Mouse (Mus musculus) embryonic fibroblast, embryonic 13.5 days (primary cell): ENCODE measurements around the gene Prkaca. TPM values are rescaled to one million over a fixed set of nuclear protein-coding genes. Genes with fewer than 3 reads are reported as not detected.
"Not testable (repeated sequence)": the region's sequence is repeated elsewhere in the genome, so short reads cannot be mapped to it uniquely, and the experiment has no call there.

ENCODE experiments used
- H3K27ac ChIP-seq: 2 replicates; pipeline ENCODE4 v1.5.1; 2012; ENCODE audit warnings: low read length, control low read depth, inconsistent platforms; ENCODE audit not compliant: insufficient read depth
- H3K4me1 ChIP-seq: 2 replicates; pipeline ENCODE4 v1.6.1; 2011; ENCODE audit warnings: low read length; ENCODE audit not compliant: control insufficient read depth, insufficient read depth
- H3K4me3 ChIP-seq: 2 replicates; pipeline ENCODE4 v1.5.1; 2011; ENCODE audit warnings: mild to moderate bottlenecking, control low read depth, low read length; ENCODE audit not compliant: insufficient read depth
- CTCF ChIP-seq: IDR thresholded peaks from 2 replicates; pipeline ENCODE4 v1.5.1; 2011; ENCODE audit warnings: mild to moderate bottlenecking, control low read depth, low read length, moderate library complexity, borderline replicate concordance; ENCODE audit not compliant: insufficient read depth
- POLR2A ChIP-seq: IDR thresholded peaks from 2 replicates; pipeline ENCODE4 v1.6.1; 2011; ENCODE audit warnings: low read depth, mild to moderate bottlenecking, control low read depth, low read length, moderate library complexity
- polyA plus RNA-seq: library from polyadenylated mRNA; stranded (reverse); fragments of >200 nt; gene quantifications from 2 replicates; pipeline ENCODE4 v1.2.4, GENCODE M21; 2011; ENCODE audit warnings: low read depth; ENCODE audit not compliant: missing spikeins, insufficient read length

Prkaca gene
- polyA plus RNA-seq, 1 experiment = 122 TPM

DNA sequence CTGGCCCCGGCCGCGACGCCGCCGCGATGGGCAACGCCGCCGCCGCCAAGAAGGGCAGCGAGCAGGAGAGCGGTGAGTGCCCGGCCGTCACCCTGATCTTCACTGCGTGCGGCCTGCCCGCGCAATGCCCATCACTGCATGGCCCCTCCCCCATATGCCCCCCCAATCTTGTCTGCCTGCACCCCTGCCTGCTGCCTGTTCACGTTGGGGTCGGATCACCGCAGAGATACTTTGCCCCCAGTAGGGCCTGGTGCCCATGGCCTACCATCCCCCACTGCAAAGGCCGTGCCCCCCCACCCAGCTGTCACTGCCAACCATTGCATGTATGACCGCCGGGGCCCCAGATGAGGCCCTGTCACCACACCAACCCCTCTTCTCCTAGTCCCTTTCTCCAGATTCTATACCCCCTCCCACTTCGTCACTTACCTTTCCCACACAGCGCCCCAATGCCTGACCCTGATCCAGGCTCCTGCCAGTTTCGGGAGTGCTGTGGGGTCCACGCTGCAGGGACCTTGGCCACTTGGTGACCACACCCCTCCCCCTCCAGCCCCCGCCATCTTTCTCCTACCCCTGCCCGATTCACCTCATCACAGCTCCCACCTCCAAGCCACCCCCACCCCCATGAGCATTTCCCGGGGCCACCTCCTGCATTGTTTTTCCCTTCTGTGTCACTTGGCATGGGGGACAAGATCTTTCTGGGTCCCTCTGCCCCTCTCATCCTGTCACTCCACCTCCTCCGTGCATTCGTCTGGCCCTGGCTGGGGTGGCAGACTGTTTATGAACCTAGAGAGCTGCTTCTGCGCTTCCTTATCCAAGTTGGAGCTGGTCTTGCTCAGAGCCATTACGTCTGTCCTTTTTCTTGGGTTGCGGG is 603 bp downstream of the Prkaca start:
- peak overlapping the region; percentile 79 for H3K4me3 ChIP-seq
- TF ChIP-seq POLR2A = no peak; the same call in 1 of the 2 replicates
- TF ChIP-seq CTCF = no peak
- H3K27ac ChIP-seq = no peak overlapping the region
- H3K4me1 ChIP-seq = peaks cover 11% of the 10 kb centered on the region

DNA sequence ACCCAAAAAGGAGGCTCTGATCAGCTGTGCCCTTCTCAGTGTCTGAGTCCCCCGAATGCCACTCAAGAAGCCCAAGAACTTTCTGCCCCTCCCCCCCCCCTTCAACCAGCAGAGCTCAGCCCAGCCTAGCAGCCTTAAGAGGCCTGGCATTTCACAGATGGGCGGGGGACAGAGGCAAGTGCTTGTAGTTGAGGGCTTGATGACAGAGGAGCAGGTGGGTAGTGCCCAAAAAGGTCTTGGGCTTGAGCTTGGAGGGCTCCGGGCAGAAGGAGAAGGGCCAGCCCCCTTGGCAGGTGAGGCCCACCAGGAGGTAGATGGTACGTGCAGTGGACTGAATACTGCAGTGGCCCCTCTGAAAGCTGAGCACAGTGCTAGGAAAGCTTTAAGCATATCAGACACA is 1.7 kb downstream of the Prkaca start:
- TF ChIP-seq POLR2A = no peak
- TF ChIP-seq CTCF = no peak
- Histone ChIP-seq H3K4me3 (no peak overlapping the region), H3K4me1 (peaks cover 11% of the 10 kb centered on the region), H3K27ac (no peak overlapping the region)

DNA sequence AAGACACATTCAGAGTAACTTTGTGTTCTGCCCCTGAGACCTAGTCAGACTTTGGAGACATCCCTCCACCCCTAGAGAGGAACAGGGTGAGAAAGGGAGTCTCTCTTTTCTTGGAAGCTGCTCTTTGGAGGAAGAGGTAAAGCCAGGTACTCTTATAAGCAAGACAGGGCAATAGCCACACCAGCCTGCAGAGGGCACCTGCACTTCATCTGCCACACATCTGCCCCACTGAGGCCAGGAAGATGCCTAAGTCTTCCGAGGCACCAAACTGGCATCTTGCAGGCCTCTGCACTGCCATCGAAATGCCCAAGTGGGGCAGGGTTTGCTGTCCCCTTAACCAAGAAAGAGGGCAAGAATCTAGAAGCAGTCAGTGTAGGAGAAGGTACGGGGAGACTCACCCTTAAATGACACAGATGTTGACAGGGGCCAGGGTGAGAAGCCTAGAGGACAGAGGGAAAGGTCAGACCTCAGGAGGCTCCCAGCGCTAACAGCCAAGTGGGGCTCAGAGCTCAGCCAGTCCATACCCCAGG is 3.4 kb downstream of the Prkaca start:
- TF ChIP-seq POLR2A (no peak), CTCF (peak; percentile 51; the same call in 1 of the 2 replicates)
- H3K4me1 ChIP-seq = peaks cover 11% of the 10 kb centered on the region

DNA sequence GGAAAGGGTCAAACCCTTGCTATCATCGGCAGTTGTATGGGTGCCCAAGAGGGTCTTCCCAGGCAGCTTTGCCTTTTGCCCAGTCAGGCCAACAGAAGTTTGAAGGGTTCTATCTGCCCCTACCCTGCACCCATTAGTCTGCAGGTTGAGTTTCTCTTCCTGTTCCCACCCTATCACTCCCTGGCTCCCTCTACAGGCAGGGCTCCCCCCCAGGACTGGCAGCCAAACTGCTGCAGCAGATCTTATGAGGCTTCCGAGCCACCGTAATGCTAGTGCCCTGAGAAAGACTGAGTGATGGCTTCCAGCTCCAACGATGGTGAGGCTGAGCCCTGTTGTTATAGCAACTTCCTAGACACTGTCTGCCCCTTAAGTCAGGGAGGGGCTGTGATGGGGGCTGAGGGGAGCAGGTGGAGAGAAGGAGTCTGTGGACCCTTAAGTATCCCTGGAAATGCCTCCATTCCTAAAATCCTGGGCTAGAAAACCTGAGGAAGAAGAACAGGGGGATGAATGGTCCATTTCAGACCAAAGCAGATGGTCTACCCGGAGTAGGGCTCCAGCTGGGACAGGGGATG is 4.1 kb downstream of the Prkaca start:
- peaks cover 8% of the 10 kb centered on the region for H3K4me1 ChIP-seq
- no peak overlapping the region for H3K27ac ChIP-seq
- no peak for TF ChIP-seq POLR2A
- TF ChIP-seq CTCF = no peak
- H3K4me3 ChIP-seq = no peak overlapping the region

More for the DNA sequence above, 3.4 kb downstream of the Prkaca start:
- no peak overlapping the region for H3K4me3 ChIP-seq
- no peak overlapping the region for H3K27ac ChIP-seq

GRCm38 (mm10) chr8:83977646-83978045 is 4.9 kb downstream of the Prkaca start:
- TF ChIP-seq CTCF (no peak), POLR2A (no peak)
- no peak overlapping the region for H3K4me3 ChIP-seq
- H3K27ac ChIP-seq = no peak overlapping the region
- peaks cover 6% of the 10 kb centered on the region for H3K4me1 ChIP-seq

- peaks cover 6% of the 10 kb centered on the region for H3K4me1 ChIP-seq
- TF ChIP-seq CTCF (no peak), POLR2A (no peak)
- no peak overlapping the region for H3K4me3 ChIP-seq
- no peak overlapping the region for H3K27ac ChIP-seq
Measured at GRCm38 (mm10) chr8:83978200-83978599, 5.4 kb downstream of the Prkaca start.

DNA sequence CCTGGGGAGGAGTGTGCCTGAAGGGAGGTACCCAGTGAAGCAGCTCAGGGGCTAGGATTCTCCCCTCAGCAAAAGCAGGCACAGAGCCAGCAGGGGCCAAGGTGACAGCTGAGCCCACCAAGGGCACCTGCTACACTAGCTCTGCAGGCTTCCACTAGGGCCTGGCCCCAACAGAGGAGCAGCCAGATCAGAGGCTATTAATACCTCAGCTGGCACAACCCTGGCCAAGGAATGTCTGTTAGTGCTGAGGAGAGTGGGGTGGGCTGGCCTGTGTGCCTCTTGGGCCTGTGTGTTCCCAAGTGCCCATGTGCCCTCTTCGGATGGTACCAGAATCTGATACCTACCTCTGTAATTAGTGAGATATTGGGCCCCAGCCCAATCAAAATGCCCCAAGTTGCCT is 7.5 kb downstream of the Prkaca start:
- Histone ChIP-seq H3K4me3 (no peak overlapping the region), H3K4me1 (peaks cover 6% of the 10 kb centered on the region), H3K27ac (no peak overlapping the region)
- no peak for TF ChIP-seq POLR2A
- TF ChIP-seq CTCF = no peak

DNA sequence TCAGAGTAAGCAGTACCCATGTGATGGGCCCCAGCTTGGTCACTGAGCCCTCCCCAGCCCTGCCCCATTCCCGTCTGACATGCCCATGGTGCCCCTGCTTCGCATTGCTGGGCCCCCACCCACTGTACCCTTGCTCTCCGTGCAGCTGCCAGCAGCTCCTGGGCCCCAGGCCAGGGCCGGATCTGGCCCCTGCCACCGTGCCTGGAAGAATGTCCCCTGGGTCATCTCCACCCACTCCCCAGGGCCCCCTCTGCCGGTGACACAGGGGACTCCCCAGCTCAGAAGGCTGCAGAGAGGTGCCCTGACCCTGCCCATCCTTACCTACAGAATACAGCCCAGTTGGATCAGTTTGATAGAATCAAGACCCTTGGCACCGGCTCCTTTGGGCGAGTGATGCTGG is 8.1 kb downstream of the Prkaca start:
- no peak for TF ChIP-seq POLR2A
- TF ChIP-seq CTCF = no peak
- peaks cover 6% of the 10 kb centered on the region for H3K4me1 ChIP-seq
- H3K4me3 ChIP-seq = no peak overlapping the region
- no peak overlapping the region for H3K27ac ChIP-seq

DNA sequence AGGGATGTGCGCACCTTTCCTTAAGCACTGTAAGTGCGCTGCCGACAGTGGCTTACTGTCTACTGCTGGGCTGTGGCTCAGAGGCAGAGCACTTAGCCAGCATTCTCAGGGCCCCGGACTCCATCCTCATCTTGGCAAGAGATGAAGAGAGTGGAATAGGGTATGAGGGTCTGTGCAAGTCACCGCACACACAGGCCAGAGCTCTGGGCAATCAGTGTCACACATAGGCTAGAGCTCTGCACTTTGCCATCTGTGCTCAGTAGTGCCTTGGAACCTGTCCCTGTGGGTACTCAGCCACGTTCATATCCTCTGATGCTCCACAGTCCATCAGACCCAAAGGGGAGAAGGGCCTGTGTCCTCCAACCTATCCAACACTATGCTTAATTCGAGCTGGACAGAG is 8.7 kb downstream of the Prkaca start:
- Histone ChIP-seq H3K4me3 (no peak overlapping the region), H3K4me1 (peaks cover 6% of the 10 kb centered on the region), H3K27ac (no peak overlapping the region)
- TF ChIP-seq CTCF = no peak
- TF ChIP-seq POLR2A = no peak

DNA sequence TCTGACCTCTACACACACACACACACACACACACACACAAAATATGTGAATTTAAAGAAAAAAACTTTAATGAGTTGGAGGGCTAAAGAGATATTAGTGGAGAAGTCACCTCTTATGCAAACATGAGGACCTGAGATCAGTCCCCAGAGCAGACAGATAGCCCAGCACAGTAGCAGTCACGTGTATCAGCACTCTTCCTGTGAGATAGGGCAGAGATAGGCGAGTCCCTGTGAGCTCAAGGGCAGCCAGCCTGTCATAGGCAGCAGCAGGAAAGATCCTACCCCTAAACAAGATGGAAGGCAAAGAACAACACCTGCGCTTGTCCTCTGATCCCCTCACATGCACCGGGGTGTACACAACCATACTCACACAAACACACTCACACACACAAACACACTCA is 9.7 kb downstream of the Prkaca start:
- no peak overlapping the region for H3K27ac ChIP-seq
- H3K4me3 ChIP-seq = no peak overlapping the region
- TF ChIP-seq POLR2A (no peak), CTCF (no peak)

GRCm38 (mm10) chr8:83983222-83983621 is 10.4 kb downstream of the Prkaca start:
- not testable (repeated sequence) for H3K4me3 ChIP-seq, H3K4me1 ChIP-seq, H3K27ac ChIP-seq

More for the DNA sequence above, 9.7 kb downstream of the Prkaca start:
- peaks cover 2% of the 10 kb centered on the region for H3K4me1 ChIP-seq
